Mouse (Mus musculus): ENCODE measurements around the gene A530064D06Rik.

GRCm38 (mm10) chr17:48132810-48133209, 34.3 kb downstream of the A530064D06Rik start:
- TF ChIP-seq CTCF (IDR thresholded peaks at IDR 0.05; ENCODE audit: low read depth, low read length) (no peak), POLR2A (IDR thresholded peaks at IDR 0.05; ENCODE audit: extremely low read depth, insufficient read depth, low read length) (no peak)

All from liver, adult 2 months (tissue).